Comparison of ENCODE assay signal across 15 mouse cellular contexts in genomic region chr1:39963821-39964220, GRCm38 (mm10).
DNase-seq lines count a peak whose midpoint lies in the region; ATAC-seq and TF ChIP-seq lines count a peak whose summit lies in the region.
"Had no signal": no experiment of that assay in that cellular context is flagged by ENCODE, and none has a peak within 500 bp of the region (broad histone marks: within the 10 kb centered on the region; RNA-seq: fewer than 3 reads in every experiment).

No protein-coding gene starts in this region.

- no peak for TF ChIP-seq CTCF in liver, postnatal 0 days (IDR thresholded peaks at IDR 0.05; ENCODE audit: low read depth)
- TF ChIP-seq CTCF in cerebellum, adult 2 months (IDR thresholded peaks at IDR 0.05; ENCODE audit: borderline replicate concordance, insufficient read depth, low read depth, low read length) = no peak

- no peak; the same call in 1 of the 2 replicates for ATAC-seq in forebrain, embryonic 14.5 days
- ATAC-seq in forebrain, embryonic 16.5 days = no peak
- peak; percentile 38; the same call in 1 of the 2 replicates for ATAC-seq in liver, embryonic 12.5 days
- ATAC-seq in liver, postnatal 0 days = no peak
- 0 out of 2 replicates have a peak, but pooled peaks have one; percentile 37 for ATAC-seq in erythroid progenitor cell, adult 5-6 weeks (replicated peaks; ENCODE audit: low FRiP score, poor library complexity, severe bottlenecking)
- peak; percentile 32 for ATAC-seq in midbrain, embryonic 15.5 days (replicated peaks)

- TF ChIP-seq EP300 in liver, postnatal 0 days (IDR thresholded peaks at IDR 0.05; ENCODE audit: low read depth) = no peak

- peaks cover 17% of the 10 kb centered on the region; the same call in 1 of the 2 replicates for H3K36me3 ChIP-seq in forebrain, embryonic 14.5 days (ENCODE audit: control insufficient read depth, insufficient read depth, low read length)
- H3K36me3 ChIP-seq in forebrain, embryonic 16.5 days (ENCODE audit: control insufficient read depth, insufficient read depth) = 0 out of 2 replicates have a peak, but pooled peaks cover 2% of the 10 kb centered on the region
- peaks cover 7% of the 10 kb centered on the region; the same call in 1 of the 2 replicates for H3K36me3 ChIP-seq in liver, embryonic 12.5 days
- H3K36me3 ChIP-seq in liver, postnatal 0 days (replicated peaks; ENCODE audit: insufficient read depth, low read length) = peaks cover 19% of the 10 kb centered on the region
- no peaks in the 10 kb centered on the region; the same call in 1 of the 2 replicates for H3K36me3 ChIP-seq in midbrain, embryonic 15.5 days (replicated peaks)

- no peaks in the 10 kb centered on the region for H3K9me3 ChIP-seq in forebrain, embryonic 14.5 days (replicated peaks; ENCODE audit: control insufficient read depth, low read length)
- no peaks in the 10 kb centered on the region for H3K9me3 ChIP-seq in forebrain, embryonic 16.5 days (ENCODE audit: control insufficient read depth, low read length)
- H3K9me3 ChIP-seq in liver, embryonic 12.5 days (replicated peaks) = no peaks in the 10 kb centered on the region
- no peaks in the 10 kb centered on the region for H3K9me3 ChIP-seq in liver, postnatal 0 days (ENCODE audit: low read length)
- no peaks in the 10 kb centered on the region for H3K9me3 ChIP-seq in midbrain, embryonic 15.5 days
- H3K9me3 ChIP-seq: heart, embryonic 10.5 days had no signal

- H3K27me3 ChIP-seq in forebrain, embryonic 14.5 days (replicated peaks; ENCODE audit: control insufficient read depth, insufficient read depth, low read length) = no peaks in the 10 kb centered on the region
- H3K27me3 ChIP-seq in forebrain, embryonic 16.5 days (replicated peaks; ENCODE audit: control insufficient read depth, insufficient read depth, low read length) = no peaks in the 10 kb centered on the region
- no peaks in the 10 kb centered on the region for H3K27me3 ChIP-seq in liver, embryonic 12.5 days (replicated peaks)
- H3K27me3 ChIP-seq in liver, postnatal 0 days (ENCODE audit: insufficient read depth, low read length) = no peaks in the 10 kb centered on the region
- H3K27me3 ChIP-seq in midbrain, embryonic 15.5 days (replicated peaks) = no peaks in the 10 kb centered on the region
- no peaks in the 10 kb centered on the region for H3K27me3 ChIP-seq in cerebellum, adult 2 months (ENCODE audit: control insufficient read depth, insufficient read depth, low read length)

- no peak for TF ChIP-seq POLR2A in cerebellum, adult 2 months (IDR thresholded peaks at IDR 0.05; ENCODE audit: borderline replicate concordance, insufficient read depth, low read length)

- no peak for DNase-seq in forebrain, embryonic 14.5 days (ENCODE audit: low spot score)
- DNase-seq in liver, postnatal 0 days = no peak
- DNase-seq in cerebellum, adult 2 months = no peak
- no peak for DNase-seq in heart, postnatal 4 days
- DNase-seq: adrenal gland, postnatal 10 days; cerebellum, postnatal 25 days; kidney, postnatal 4 days; lung, postnatal 10 days; thymus, adult 18-20 months had no signal

- H3K4me1 ChIP-seq in forebrain, embryonic 14.5 days (ENCODE audit: control insufficient read depth, insufficient read depth, low read length) = peaks cover 9% of the 10 kb centered on the region
- peaks cover 48% of the 10 kb centered on the region for H3K4me1 ChIP-seq in forebrain, embryonic 16.5 days (replicated peaks; ENCODE audit: control insufficient read depth, insufficient read depth, low read length)
- peaks cover 37% of the 10 kb centered on the region for H3K4me1 ChIP-seq in liver, embryonic 12.5 days
- peaks cover 2% of the 10 kb centered on the region; the same call in 1 of the 2 replicates for H3K4me1 ChIP-seq in liver, postnatal 0 days (ENCODE audit: insufficient read depth)
- peaks cover 46% of the 10 kb centered on the region for H3K4me1 ChIP-seq in midbrain, embryonic 15.5 days
- peaks cover 14% of the 10 kb centered on the region for H3K4me1 ChIP-seq in cerebellum, adult 2 months (ENCODE audit: control insufficient read depth, insufficient read depth, low read length)

- H3K9ac ChIP-seq in forebrain, embryonic 14.5 days (ENCODE audit: low read length) = no peak overlapping the region
- H3K9ac ChIP-seq in forebrain, embryonic 16.5 days (replicated peaks; ENCODE audit: low read depth, low read length) = no peak overlapping the region
- H3K9ac ChIP-seq in liver, embryonic 12.5 days = no peak overlapping the region
- no peak overlapping the region for H3K9ac ChIP-seq in liver, postnatal 0 days (replicated peaks)
- H3K9ac ChIP-seq in midbrain, embryonic 15.5 days = no peak overlapping the region

- no peak overlapping the region for H3K4me2 ChIP-seq in forebrain, embryonic 14.5 days (ENCODE audit: low read length)
- H3K4me2 ChIP-seq in forebrain, embryonic 16.5 days (ENCODE audit: low read length) = no peak overlapping the region
- no peak overlapping the region for H3K4me2 ChIP-seq in liver, embryonic 12.5 days
- no peak overlapping the region for H3K4me2 ChIP-seq in liver, postnatal 0 days (ENCODE audit: low read depth, low read length)
- H3K4me2 ChIP-seq in midbrain, embryonic 15.5 days = no peak overlapping the region
- H3K4me2 ChIP-seq: liver, embryonic 11.5 days had no signal

- H3K27ac ChIP-seq in forebrain, embryonic 14.5 days (ENCODE audit: low read depth, low read length) = 0 out of 2 replicates have a peak overlapping the region, but pooled peaks have one; percentile 41
- H3K27ac ChIP-seq in forebrain, embryonic 16.5 days (ENCODE audit: low read length) = no peak overlapping the region
- no peak overlapping the region for H3K27ac ChIP-seq in liver, embryonic 12.5 days
- no peak overlapping the region for H3K27ac ChIP-seq in liver, postnatal 0 days (ENCODE audit: low read depth)
- H3K27ac ChIP-seq in midbrain, embryonic 15.5 days = 0 out of 2 replicates have a peak overlapping the region, but pooled peaks have one; percentile 17
- no peak overlapping the region for H3K27ac ChIP-seq in cerebellum, adult 2 months (ENCODE audit: insufficient read depth, low read length)
- H3K27ac ChIP-seq: heart, embryonic 10.5 days had no signal

- no peak overlapping the region for H3K4me3 ChIP-seq in forebrain, embryonic 14.5 days (ENCODE audit: low read depth, low read length)
- no peak overlapping the region for H3K4me3 ChIP-seq in forebrain, embryonic 16.5 days (replicated peaks; ENCODE audit: low read length)
- H3K4me3 ChIP-seq in liver, embryonic 12.5 days = no peak overlapping the region
- no peak overlapping the region for H3K4me3 ChIP-seq in liver, postnatal 0 days (ENCODE audit: low read depth, low read length)
- H3K4me3 ChIP-seq in midbrain, embryonic 15.5 days = no peak overlapping the region
- no peak overlapping the region for H3K4me3 ChIP-seq in cerebellum, adult 2 months (replicated peaks; ENCODE audit: insufficient read depth, low read depth, low read length)
- H3K4me3 ChIP-seq: heart, embryonic 10.5 days had no signal

- WGBS in forebrain, embryonic 14.5 days = 76% methylated on average over 3 of the region's 3 CpGs
- 52% methylated on average over 3 of the region's 3 CpGs for WGBS in forebrain, embryonic 16.5 days
- 59% methylated on average over 3 of the region's 3 CpGs for WGBS in liver, embryonic 12.5 days (ENCODE audit: insufficient replicate concordance)
- 72% methylated on average over 3 of the region's 3 CpGs for WGBS in liver, postnatal 0 days (ENCODE audit: insufficient replicate concordance)
- WGBS in midbrain, embryonic 15.5 days = 51% methylated on average over 3 of the region's 3 CpGs
- WGBS in cerebellum, adult 2 months = 66% methylated on average over 3 of the region's 3 CpGs

Comparison
In these comparisons a context has a peak if more than half of its experiments do, and no peak if none do; other contexts are left out.
1. ATAC-seq: peak in liver, embryonic 12.5 days (single experiment), erythroid progenitor cell, adult 5-6 weeks (single experiment) and midbrain, embryonic 15.5 days (single experiment); none in forebrain, embryonic 14.5 days (single experiment), forebrain, embryonic 16.5 days (single experiment) and liver, postnatal 0 days (single experiment).
2. H3K27ac ChIP-seq: peak in forebrain, embryonic 14.5 days (single experiment) and midbrain, embryonic 15.5 days (single experiment); none in forebrain, embryonic 16.5 days (single experiment), liver, embryonic 12.5 days (single experiment), liver, postnatal 0 days (single experiment) and cerebellum, adult 2 months (single experiment).